Mouse (Mus musculus): ENCODE measurements around the gene Usp35.

- no peak for TF ChIP-seq CTCF (IDR thresholded peaks at IDR 0.05; ENCODE audit: control insufficient read depth, insufficient read depth, low read length)
- no peak for TF ChIP-seq POLR2A (IDR thresholded peaks at IDR 0.05; ENCODE audit: borderline replicate concordance, control insufficient read depth, low read depth, low read length)
These were observed 21.5 kb upstream of the Usp35 start for GRCm38 (mm10) chr7:97353356-97353755.
